Mouse (Mus musculus) MEL (cell line): ENCODE data around the gene Gm49383. TPM values are rescaled to one million over a fixed set of nuclear protein-coding genes. Genes with fewer than 3 reads are reported as not detected.

Source experiments
- DNase-seq: peaks from one replicate; pipeline ENCODE4 v3.0.0; 2011; ENCODE audit warnings: low read depth, low spot score
- H3K27ac ChIP-seq: 2 replicates; pipeline ENCODE4 v1.5.1; 2012; ENCODE audit warnings: low read depth, mild to moderate bottlenecking, control low read depth, low read length, moderate library complexity; ENCODE audit not compliant: control insufficient read depth
- H3K27me3 ChIP-seq, 2 experiments: fragments of 150-350 bp in 1 of 2; sonication (generic) in 1 of 2; 2 replicates each; pipeline ENCODE4 v1.6.1; 2012; ENCODE audit warnings: low read length in 2 of 2, mild to moderate bottlenecking in 2 of 2, improper control_type of control experiment in 1 of 2, moderate library complexity in 1 of 2; ENCODE audit not compliant: insufficient read depth in 2 of 2, control insufficient read depth in 1 of 2
- H3K36me3 ChIP-seq, 2 experiments: 2 replicates each; pipeline ENCODE4 v1.6.1; 2012 to 2014; ENCODE audit warnings: low read length in 2 of 2, improper control_type of control experiment in 1 of 2, inconsistent platforms in 1 of 2, mild to moderate bottlenecking in 1 of 2; ENCODE audit not compliant: insufficient read depth in 2 of 2, control insufficient read depth in 1 of 2
- H3K4me1 ChIP-seq, 2 experiments: fragments of 150-350 bp in 1 of 2; sonication (generic) in 1 of 2; 2 replicates each; pipeline ENCODE4 v1.6.1; 2012; ENCODE audit warnings: low read length in 2 of 2, improper control_type of control experiment in 1 of 2, mild to moderate bottlenecking in 1 of 2; ENCODE audit not compliant: insufficient read depth in 2 of 2, control insufficient read depth in 1 of 2
- H3K4me3 ChIP-seq, 2 experiments: fragments of 150-350 bp in 1 of 2; sonication (generic) in 1 of 2; 2 replicates each; pipeline ENCODE4 v1.5.1; 2012; ENCODE audit warnings: low read depth in 2 of 2, low read length in 2 of 2, mild to moderate bottlenecking in 2 of 2, moderate library complexity in 2 of 2, control low read depth in 1 of 2, improper control_type of control experiment in 1 of 2; ENCODE audit not compliant: control insufficient read depth in 1 of 2, insufficient read depth in 1 of 2
- H3K79me2 ChIP-seq: 2 replicates; pipeline ENCODE4 v1.6.1; 2012; ENCODE audit warnings: mild to moderate bottlenecking, low read length, moderate library complexity; ENCODE audit not compliant: control insufficient read depth, poor library complexity, insufficient read depth
- H3K9ac ChIP-seq: 2 replicates; pipeline ENCODE4 v1.6.1; 2012; ENCODE audit warnings: low read depth, mild to moderate bottlenecking, control low read depth, low read length, moderate library complexity; ENCODE audit not compliant: control insufficient read depth, poor library complexity, severe bottlenecking
- H3K9me3 ChIP-seq: fragments of 150-350 bp; sonication (generic); replicated peaks from 2 replicates; pipeline ENCODE4 v1.6.1; 2012; ENCODE audit warnings: mild to moderate bottlenecking, low read length, improper control_type of control experiment, moderate library complexity; ENCODE audit not compliant: insufficient read depth
- BHLHE40 ChIP-seq: IDR thresholded peaks from 2 replicates; pipeline ENCODE4 v1.6.1; 2012; ENCODE audit warnings: low read depth, mild to moderate bottlenecking, inconsistent platforms, low read length, improper control_type of control experiment, borderline replicate concordance
- CTCF ChIP-seq, 3 experiments: IDR thresholded peaks in 2 of 3; conservative IDR thresholded peaks in 1 of 3; 2 replicates each; pipeline ENCODE4 v1.5.1; 2011 to 2012; ENCODE audit warnings: low read length in 3 of 3, low read depth in 2 of 3, mild to moderate bottlenecking in 2 of 3, improper control_type of control experiment in 1 of 3, inconsistent platforms in 1 of 3, mixed read lengths in 1 of 3, moderate library complexity in 1 of 3; ENCODE audit not compliant: control insufficient read depth in 1 of 3, insufficient read depth in 1 of 3, poor library complexity in 1 of 3, severe bottlenecking in 1 of 3
- ETS1 ChIP-seq: IDR thresholded peaks from 2 replicates; pipeline ENCODE4 v1.6.1; 2012; ENCODE audit warnings: low read depth, mild to moderate bottlenecking, inconsistent platforms, low read length, improper control_type of control experiment, moderate library complexity
- GABPA ChIP-seq: IDR thresholded peaks from 2 replicates; pipeline ENCODE4 v1.6.1; 2012; ENCODE audit warnings: low read depth, mild to moderate bottlenecking, inconsistent platforms, low read length, improper control_type of control experiment, moderate library complexity
- HCFC1 ChIP-seq: IDR thresholded peaks from 2 replicates; pipeline ENCODE4 v1.6.1; 2012; ENCODE audit warnings: low read depth, mild to moderate bottlenecking, inconsistent platforms, low read length, improper control_type of control experiment, moderate library complexity
- KAT2A ChIP-seq: conservative IDR thresholded peaks from 2 replicates; pipeline ENCODE4 v1.6.1; 2012; ENCODE audit warnings: low read depth, low read length, improper control_type of control experiment, inconsistent platforms
- MAX ChIP-seq: IDR thresholded peaks from 2 replicates; pipeline ENCODE4 v1.6.1; 2011; ENCODE audit warnings: low read length, improper control_type of control experiment
- MEF2A ChIP-seq: IDR thresholded peaks from 2 replicates; pipeline ENCODE4 v1.6.1; 2014; ENCODE audit warnings: low read depth, mild to moderate bottlenecking, inconsistent platforms, low read length, improper control_type of control experiment; ENCODE audit not compliant: poor library complexity, insufficient replicate concordance, severe bottlenecking; ENCODE audit errors: extremely low read depth
- MXI1 ChIP-seq: IDR thresholded peaks from 2 replicates; pipeline ENCODE4 v1.6.1; 2011; ENCODE audit warnings: mild to moderate bottlenecking, low read depth, low read length, improper control_type of control experiment
- MYC ChIP-seq: IDR thresholded peaks from 2 replicates; pipeline ENCODE4 v1.6.1; 2011; ENCODE audit warnings: low read depth, mild to moderate bottlenecking, low read length, improper control_type of control experiment, moderate library complexity
- NELFE ChIP-seq: IDR thresholded peaks from 2 replicates; pipeline ENCODE4 v1.6.1; 2011; ENCODE audit warnings: low read depth, low read length, improper control_type of control experiment
- POLR2AphosphoS2 ChIP-seq: IDR thresholded peaks from 2 replicates; pipeline ENCODE4 v1.6.1; 2011; ENCODE audit warnings: low read length, improper control_type of control experiment
- TAL1 ChIP-seq: IDR thresholded peaks from 2 replicates; pipeline ENCODE4 v1.6.1; 2012; ENCODE audit warnings: mild to moderate bottlenecking, inconsistent platforms, low read length, moderate library complexity, mixed read lengths
- UBTF ChIP-seq: IDR thresholded peaks from 2 replicates; pipeline ENCODE4 v1.6.1; 2012; ENCODE audit warnings: low read depth, mild to moderate bottlenecking, inconsistent platforms, low read length, improper control_type of control experiment, moderate library complexity, borderline replicate concordance; ENCODE audit not compliant: insufficient read depth
- USF1 ChIP-seq: IDR thresholded peaks from 2 replicates; pipeline ENCODE4 v1.6.1; 2014; ENCODE audit warnings: low read depth, mild to moderate bottlenecking, inconsistent platforms, low read length, improper control_type of control experiment, moderate library complexity
- USF2 ChIP-seq, 2 experiments: IDR thresholded peaks; 2 replicates each; pipeline ENCODE4 v1.6.1; 2011 to 2012; ENCODE audit warnings: improper control_type of control experiment in 2 of 2, low read length in 2 of 2, borderline replicate concordance in 1 of 2, inconsistent platforms in 1 of 2, low read depth in 1 of 2, mild to moderate bottlenecking in 1 of 2; ENCODE audit not compliant: insufficient read depth in 1 of 2
- ZC3H11A ChIP-seq: IDR thresholded peaks from 2 replicates; pipeline ENCODE4 v1.6.1; 2012; ENCODE audit warnings: low read depth, mild to moderate bottlenecking, inconsistent platforms, low read length, improper control_type of control experiment
- ZKSCAN1 ChIP-seq: IDR thresholded peaks from 2 replicates; pipeline ENCODE4 v1.6.1; 2012; ENCODE audit warnings: low read depth, mild to moderate bottlenecking, inconsistent platforms, low read length, improper control_type of control experiment, moderate library complexity
- ZMIZ1 ChIP-seq: IDR thresholded peaks from 2 replicates; pipeline ENCODE4 v1.6.1; 2012; ENCODE audit warnings: low read depth, mild to moderate bottlenecking, inconsistent platforms, low read length, improper control_type of control experiment, moderate library complexity
- polyA plus RNA-seq, 2 experiments: library from polyadenylated mRNA; stranded (reverse) in 1 of 2; unstranded in 1 of 2; fragments of >175 nt in 1 of 2; fragments of >200 nt in 1 of 2; gene quantifications; 2 replicates each; pipeline versions ENCODE4 v1.2.1 to v1.2.4; 2012; ENCODE audit warnings: low replicate concordance in 2 of 2, low read depth in 1 of 2; ENCODE audit not compliant: insufficient read length in 2 of 2, insufficient read depth in 1 of 2, missing spikeins in 1 of 2
- total RNA-seq: library from RNA; depleted of rRNA; stranded (reverse); fragments of 300-350 nt; gene quantifications from 2 replicates; pipeline ENCODE4 v1.2.3, GENCODE M21; 2012

The Gm49383 gene
- total and polyA plus RNA-seq, 3 experiments, result 27.5 to 28.8 TPM; not detected in 1

- no peak overlapping the region for H3K4me3 ChIP-seq
- no peak for TF ChIP-seq CTCF (IDR thresholded peaks at IDR 0.05 in 2 of 3, conservative IDR thresholded peaks at IDR 0.05 in 1 of 3; ENCODE audit: control insufficient read depth in 1 of 3, insufficient read depth in 1 of 3, low read depth in 2 of 3, low read length in 3 of 3, poor library complexity in 1 of 3, severe bottlenecking in 1 of 3)
- no peak for TF ChIP-seq NELFE
- TF ChIP-seq MYC, result no peak
- no peak for TF ChIP-seq ETS1
- no peak for TF ChIP-seq USF1
- no peak for TF ChIP-seq HCFC1
- TF ChIP-seq MAX, result no peak
- no peak for TF ChIP-seq TAL1
- TF ChIP-seq ZMIZ1, result no peak
- no peak for TF ChIP-seq MXI1
- TF ChIP-seq, all 39 proteins: peak for 0
- DNase-seq, result no peak
- peaks cover 0 to 5% of the 10 kb centered on the region in 2 experiments; a peak in 2 of 4 replicates for H3K4me1 ChIP-seq
- H3K79me2 ChIP-seq, result no peaks in the 10 kb centered on the region
- H3K9ac ChIP-seq, result no peak overlapping the region
- no peaks in the 10 kb centered on the region for H3K36me3 ChIP-seq
- no peaks in the 10 kb centered on the region for H3K9me3 ChIP-seq
- H3K27me3 ChIP-seq, result no peaks in the 10 kb centered on the region
- no peak overlapping the region for H3K27ac ChIP-seq
These were observed 53.4 kb downstream of the Gm49383 start for GRCm38 (mm10) chr12:69143460-69143859.

GRCm38 (mm10) chr12:69139841-69140240 is 57.1 kb downstream of the Gm49383 start:
- no peaks in the 10 kb centered on the region for H3K79me2 ChIP-seq
- DNase-seq, result no peak
- no peaks in the 10 kb centered on the region for H3K9me3 ChIP-seq
- no peak overlapping the region for H3K4me3 ChIP-seq
- no peak overlapping the region for H3K27ac ChIP-seq
- H3K27me3 ChIP-seq, result peaks cover 0 to 6% of the 10 kb centered on the region in 2 experiments; a peak in 2 of 4 replicates
- H3K9ac ChIP-seq, result no peak overlapping the region
- no peak for TF ChIP-seq POLR2AphosphoS2
- no peak for TF ChIP-seq TAL1
- no peak for TF ChIP-seq USF2 (IDR thresholded peaks at IDR 0.05; ENCODE audit: borderline replicate concordance in 1 of 2, insufficient read depth in 1 of 2, low read depth in 1 of 2, low read length in 2 of 2)
- no peak for TF ChIP-seq MAX
- no peak for TF ChIP-seq MXI1
- TF ChIP-seq MYC, result no peak
- TF ChIP-seq UBTF, result no peak
- no peak for TF ChIP-seq KAT2A
- TF ChIP-seq MEF2A, result no peak
- no peak for TF ChIP-seq ZKSCAN1
- no peak for TF ChIP-seq ZC3H11A
- TF ChIP-seq GABPA, result no peak
- TF ChIP-seq BHLHE40, result no peak
- no peaks in the 10 kb centered on the region for H3K36me3 ChIP-seq
- no peaks in the 10 kb centered on the region for H3K4me1 ChIP-seq
